Mouse (Mus musculus): ENCODE data around the gene Fcgr1.

DNA sequence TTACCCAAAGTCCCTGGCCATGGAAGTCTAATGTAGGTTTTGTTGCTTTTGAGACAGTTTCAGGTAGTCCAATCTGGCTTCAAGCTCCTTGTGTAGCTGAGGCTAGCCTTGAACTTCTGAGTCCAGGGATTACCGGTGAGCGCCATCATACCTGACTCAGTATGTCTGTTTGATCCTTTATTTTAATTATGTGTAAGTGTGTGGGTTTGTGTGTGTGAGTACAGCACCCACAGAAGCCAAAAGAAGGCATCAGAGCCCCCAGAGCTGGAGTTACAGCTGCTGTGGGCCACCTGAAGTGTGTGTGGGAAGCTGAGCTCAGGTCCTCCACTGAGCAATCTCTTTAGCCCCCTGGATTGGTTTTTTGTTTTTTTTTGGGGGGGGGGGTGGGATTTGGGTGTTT is 5.8 kb upstream of the Fcgr1 start:
- TF ChIP-seq GATA1 (IDR thresholded peaks at IDR 0.05; ENCODE audit: low read length) (no peak), TAL1 (IDR thresholded peaks at IDR 0.05; ENCODE audit: low read length) (no peak)

All from erythroblast, embryonic 14.5 days (primary cell).